Mouse (Mus musculus) spleen, postnatal 36 days (tissue): ENCODE measurements at regions not wholly inside any gene's neighbourhood (a gene's known extent, or its start where the extent isn't known, plus 50 kb on each side); places are given as distances from the start of the nearest gene placed in this dataset.

Experiments
- DNase-seq, 2 experiments: peaks; one replicate each; pipeline ENCODE4 v3.0.0; 2022; ENCODE audit warnings: low spot score in 2 of 2, mixed read lengths in 1 of 2

- no peak for DNase-seq
Measured at GRCm38 (mm10) chr10:96860366-96860765, 243.6 kb downstream of the Btg1 start.

GRCm38 (mm10) chr10:96863230-96863629, 246.4 kb downstream of the Btg1 start:
- no peak for DNase-seq

- DNase-seq: no peak
Measured at GRCm38 (mm10) chr10:96866468-96866867, 249.7 kb downstream of the Btg1 start.

GRCm38 (mm10) chr10:96871559-96872160, 254.9 kb downstream of the Btg1 start:
- DNase-seq: peak in 1 of 2 experiments; percentile 10

- DNase-seq: no peak
Measured at GRCm38 (mm10) chr10:96874646-96875045, 257.8 kb downstream of the Btg1 start.

GRCm38 (mm10) chr10:96875676-96876075, 258.9 kb downstream of the Btg1 start:
- DNase-seq: no peak

GRCm38 (mm10) chr10:96879425-96879824, 262.6 kb downstream of the Btg1 start:
- DNase-seq: no peak

- no peak for DNase-seq
Measured at GRCm38 (mm10) chr10:96880771-96881170, 264.0 kb downstream of the Btg1 start.

GRCm38 (mm10) chr10:96881212-96881611, 264.4 kb downstream of the Btg1 start:
- DNase-seq: no peak

GRCm38 (mm10) chr10:96881660-96882059, 264.9 kb downstream of the Btg1 start:
- DNase-seq: no peak

GRCm38 (mm10) chr10:96901150-96901549, 284.3 kb downstream of the Btg1 start:
- DNase-seq: no peak

- no peak for DNase-seq
Measured at GRCm38 (mm10) chr10:96905098-96905809, 288.4 kb downstream of the Btg1 start.

GRCm38 (mm10) chr10:96909661-96910315, 293.0 kb downstream of the Btg1 start:
- no peak for DNase-seq

- no peak for DNase-seq
Measured at GRCm38 (mm10) chr10:96921181-96921580, 304.4 kb downstream of the Btg1 start.

GRCm38 (mm10) chr10:96924266-96924672, 307.5 kb downstream of the Btg1 start:
- no peak for DNase-seq

GRCm38 (mm10) chr10:96924722-96925121, 307.9 kb downstream of the Btg1 start:
- no peak for DNase-seq

GRCm38 (mm10) chr10:96925771-96926170, 309.0 kb downstream of the Btg1 start:
- no peak for DNase-seq

GRCm38 (mm10) chr10:96934661-96935060, 317.9 kb downstream of the Btg1 start:
- peak; percentile 40 to 59 for DNase-seq

- DNase-seq: no peak
Measured at GRCm38 (mm10) chr10:96940887-96941518, 324.2 kb downstream of the Btg1 start.

GRCm38 (mm10) chr10:96944229-96944628, 327.4 kb downstream of the Btg1 start:
- no peak for DNase-seq

GRCm38 (mm10) chr10:96947971-96948370, 331.2 kb downstream of the Btg1 start:
- DNase-seq: no peak

GRCm38 (mm10) chr10:96948871-96949270, 332.1 kb downstream of the Btg1 start:
- DNase-seq: no peak
